Mouse (Mus musculus): ENCODE data around the gene Asic3. TPM values are rescaled to one million over a fixed set of nuclear protein-coding genes. Genes with fewer than 3 reads are reported as not detected.

The Asic3 gene
- polyA plus RNA-seq, 1 experiment: not detected

DNA sequence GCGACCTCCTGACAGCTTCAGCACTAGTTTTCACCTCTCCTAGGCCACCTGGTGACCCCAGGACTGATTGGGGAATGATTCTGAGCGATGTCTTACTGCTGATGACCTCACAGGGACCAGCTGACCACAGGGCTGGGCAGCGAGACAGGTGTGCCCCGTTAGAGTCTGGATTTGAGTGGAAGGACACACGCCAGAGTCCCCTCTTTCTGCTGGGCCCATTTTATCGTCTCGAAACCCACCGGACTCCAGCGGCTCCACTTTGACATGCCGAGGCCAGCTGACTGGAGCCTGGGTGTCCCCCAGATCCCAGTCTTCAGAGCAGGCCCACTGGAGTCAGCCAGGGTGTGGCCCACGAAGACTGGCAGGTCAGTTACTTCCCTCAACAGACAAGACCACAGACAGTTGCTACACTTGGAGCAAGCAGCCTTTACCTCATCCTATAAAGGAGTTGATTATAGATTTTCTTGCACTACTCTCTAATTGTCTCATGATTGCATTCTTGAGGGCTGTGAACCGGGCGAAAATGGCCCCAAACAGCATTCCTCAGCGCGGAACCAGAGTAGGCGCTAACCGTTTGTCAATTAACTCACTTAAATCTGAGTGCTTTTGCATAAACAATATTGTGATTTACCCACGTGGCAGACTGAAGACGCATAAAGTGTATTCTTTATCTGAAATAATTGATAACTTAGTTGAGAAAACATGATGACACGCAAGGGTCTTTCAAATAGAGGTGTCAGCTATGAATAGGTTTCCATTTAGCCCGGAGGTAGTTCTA lies 11.0 kb downstream of the Asic3 start:
- Histone ChIP-seq H3K27ac (replicated peaks; ENCODE audit: low read depth, low read length) (peak overlapping the region; percentile 99), H3K4me1 (ENCODE audit: control insufficient read depth, insufficient read depth, insufficient read length, low read length) (0 out of 2 replicates have a peak, but pooled peaks cover 6% of the 10 kb centered on the region), H3K4me3 (ENCODE audit: insufficient read depth, low read depth, low read length) (peak overlapping the region; percentile 89)

DNA sequence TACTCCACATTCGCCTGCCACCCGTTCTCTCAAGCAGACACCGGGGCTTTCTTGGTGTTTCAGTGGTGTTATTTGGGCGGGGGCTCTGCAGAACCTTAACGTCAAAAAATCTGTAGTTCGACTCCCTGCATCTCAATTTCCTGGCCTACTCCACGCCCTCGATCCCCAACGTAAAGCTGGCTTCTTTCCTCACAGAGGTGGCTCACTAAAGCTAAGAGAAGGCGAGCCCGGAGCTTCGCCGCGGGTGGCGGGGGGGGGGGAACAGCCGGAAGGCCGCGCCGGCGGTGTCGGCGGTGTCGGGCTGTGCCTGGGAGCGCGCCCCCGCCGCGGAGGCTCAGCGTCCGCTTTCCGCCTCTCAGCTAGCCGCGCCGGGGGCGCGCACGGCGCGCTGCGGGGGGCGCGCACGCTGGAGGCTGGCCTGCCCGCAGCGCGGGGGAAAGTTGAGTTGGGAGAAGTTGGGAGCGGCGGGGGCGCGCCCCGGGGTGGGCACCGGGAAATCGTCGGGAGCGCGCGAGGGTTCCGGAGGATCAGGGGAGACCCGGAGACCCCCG lies 11.7 kb downstream of the Asic3 start:
- H3K4me1 ChIP-seq (ENCODE audit: control insufficient read depth, insufficient read depth, insufficient read length, low read length): 0 out of 2 replicates have a peak, but pooled peaks cover 6% of the 10 kb centered on the region
- H3K4me3 ChIP-seq (ENCODE audit: insufficient read depth, low read depth, low read length): peak overlapping the region; percentile 89

DNA sequence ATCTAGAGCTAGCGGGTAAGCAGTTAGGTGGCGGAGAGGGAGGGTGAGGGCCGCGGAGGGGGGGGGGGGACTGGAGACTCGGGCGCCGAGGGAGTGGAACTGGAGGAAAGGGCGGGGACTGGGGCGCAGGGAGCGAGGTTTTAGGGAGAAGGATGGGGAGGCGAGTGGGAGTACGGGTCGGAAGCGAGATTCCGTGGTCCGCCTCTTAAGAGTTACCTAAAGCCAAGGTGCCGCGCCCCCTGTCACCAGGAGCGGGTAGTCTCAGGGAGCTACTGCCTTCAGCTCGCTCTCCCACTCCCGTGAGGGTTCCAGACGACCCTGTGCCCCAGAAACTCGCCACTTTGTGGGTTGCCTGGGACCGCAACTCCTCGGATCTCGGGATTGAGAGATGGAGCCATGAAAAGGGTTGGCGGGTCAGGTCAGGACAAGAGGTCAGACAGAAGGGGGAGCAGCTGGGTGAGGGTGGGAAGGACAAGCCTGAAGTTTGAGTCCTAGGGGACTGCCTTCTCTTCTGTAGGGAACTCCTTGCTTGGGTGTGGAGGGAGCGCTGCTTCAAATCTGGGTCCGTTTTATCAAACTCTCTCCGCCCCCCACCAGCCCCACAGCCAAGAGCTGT lies 12.3 kb downstream of the Asic3 start:
- peak overlapping the region; percentile 56 for H3K27ac ChIP-seq (replicated peaks; ENCODE audit: low read depth, low read length)
- H3K4me1 ChIP-seq (ENCODE audit: control insufficient read depth, insufficient read depth, insufficient read length, low read length): 0 out of 2 replicates have a peak, but pooled peaks cover 6% of the 10 kb centered on the region
- peak overlapping the region; percentile 89 for H3K4me3 ChIP-seq (ENCODE audit: insufficient read depth, low read depth, low read length)

More for the DNA sequence above, 11.7 kb downstream of the Asic3 start:
- peak overlapping the region; percentile 99 for H3K27ac ChIP-seq (replicated peaks; ENCODE audit: low read depth, low read length)

GRCm38 (mm10) chr5:24426037-24426432 lies 12.8 kb downstream of the Asic3 start:
- Histone ChIP-seq H3K4me3 (ENCODE audit: insufficient read depth, low read depth, low read length) (peak overlapping the region; percentile 89), H3K4me1 (ENCODE audit: control insufficient read depth, insufficient read depth, insufficient read length, low read length) (0 out of 2 replicates have a peak, but pooled peaks cover 6% of the 10 kb centered on the region), H3K27ac (replicated peaks; ENCODE audit: low read depth, low read length) (no peak overlapping the region)

DNA sequence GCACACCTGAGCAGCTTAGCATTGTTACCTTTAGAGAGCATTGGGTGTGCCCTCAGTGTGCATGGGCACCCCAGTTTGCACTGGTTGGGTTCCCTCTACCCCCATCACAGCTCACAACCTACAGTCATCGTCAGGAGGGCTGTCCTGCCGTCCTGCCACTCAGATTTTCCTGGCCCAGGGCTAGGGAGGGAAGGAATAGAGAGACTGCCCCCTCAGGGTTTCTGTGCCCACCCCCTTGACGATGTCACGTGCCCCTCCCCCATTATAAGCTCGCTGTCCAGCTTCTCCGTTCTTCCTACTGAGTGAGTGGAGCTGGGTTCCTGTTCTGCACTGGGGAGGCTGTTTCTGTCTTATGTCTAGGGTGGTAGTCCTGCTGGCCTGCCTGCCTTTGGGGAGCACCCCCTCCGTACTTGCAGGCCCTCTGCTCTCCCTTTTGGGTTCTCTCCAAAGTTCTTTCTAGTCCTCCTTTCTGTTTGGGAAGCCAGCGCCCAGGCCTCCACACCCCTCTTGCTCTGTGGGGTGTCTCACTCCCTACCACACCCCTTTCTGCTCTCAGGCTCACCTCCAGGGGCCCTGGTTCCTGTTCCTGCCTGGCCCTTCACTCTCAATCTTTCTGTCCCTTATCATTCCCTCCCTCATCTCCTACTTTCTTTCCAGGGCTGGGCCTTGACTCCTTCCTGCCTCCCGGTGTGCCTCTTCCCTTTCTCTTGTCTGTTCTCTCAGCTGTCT lies 13.5 kb downstream of the Asic3 start:
- H3K4me3 ChIP-seq (ENCODE audit: insufficient read depth, low read depth, low read length): peak overlapping the region; percentile 89; the same call in 1 of the 2 replicates
- 0 out of 2 replicates have a peak, but pooled peaks cover 6% of the 10 kb centered on the region for H3K4me1 ChIP-seq (ENCODE audit: control insufficient read depth, insufficient read depth, insufficient read length, low read length)
- H3K27ac ChIP-seq (replicated peaks; ENCODE audit: low read depth, low read length): no peak overlapping the region

GRCm38 (mm10) chr5:24427285-24427633 lies 14.1 kb downstream of the Asic3 start:
- no peak overlapping the region for H3K27ac ChIP-seq (replicated peaks; ENCODE audit: low read depth, low read length)
- 0 out of 2 replicates have a peak, but pooled peaks cover 6% of the 10 kb centered on the region for H3K4me1 ChIP-seq (ENCODE audit: control insufficient read depth, insufficient read depth, insufficient read length, low read length)
- no peak overlapping the region for H3K4me3 ChIP-seq (ENCODE audit: insufficient read depth, low read depth, low read length)

DNA sequence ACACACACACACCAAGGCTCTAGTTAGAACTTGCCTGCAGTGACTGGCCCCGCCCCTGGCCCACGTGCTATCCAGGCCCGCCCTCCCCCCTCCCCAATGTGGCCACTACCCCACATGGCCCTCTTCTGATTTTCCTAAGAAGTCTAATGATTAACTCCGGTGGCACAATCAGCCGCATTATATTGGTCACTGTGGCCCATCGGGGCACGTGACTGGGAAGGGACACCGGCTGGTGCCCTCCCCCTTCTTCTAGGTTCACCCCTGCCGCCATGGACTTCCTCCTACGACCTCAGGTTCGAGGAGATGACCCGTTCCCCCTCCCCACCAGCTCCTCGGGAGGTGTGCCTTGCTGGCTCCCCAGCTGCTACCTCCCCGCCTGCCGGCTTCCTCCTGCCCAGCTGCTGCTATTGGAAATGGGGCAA lies 14.8 kb downstream of the Asic3 start:
- Histone ChIP-seq H3K4me3 (ENCODE audit: insufficient read depth, low read depth, low read length) (no peak overlapping the region), H3K4me1 (ENCODE audit: control insufficient read depth, insufficient read depth, insufficient read length, low read length) (0 out of 2 replicates have a peak, but pooled peaks cover 6% of the 10 kb centered on the region), H3K27ac (replicated peaks; ENCODE audit: low read depth, low read length) (no peak overlapping the region)

DNA sequence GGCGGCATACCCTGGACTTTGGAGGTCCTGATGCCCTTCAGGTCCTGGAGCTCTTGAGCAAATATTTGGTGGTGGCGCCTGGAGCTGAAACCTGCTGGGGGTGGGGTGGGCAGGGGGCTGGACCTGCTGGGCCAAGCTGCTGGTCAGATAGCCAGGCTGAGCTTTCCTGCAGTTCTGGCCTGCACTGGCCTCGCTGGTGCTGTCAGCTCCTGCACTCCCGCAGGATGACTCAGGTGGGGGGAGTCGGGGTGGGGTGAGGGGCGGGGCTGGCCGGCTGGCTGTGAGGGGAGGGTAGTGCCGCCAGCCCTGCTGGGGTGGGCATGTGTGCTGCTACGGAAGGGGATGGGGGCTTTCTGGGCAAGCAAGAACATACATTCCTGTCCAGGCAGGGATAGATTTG lies 15.4 kb downstream of the Asic3 start:
- H3K27ac ChIP-seq (replicated peaks; ENCODE audit: low read depth, low read length): no peak overlapping the region
- 0 out of 2 replicates have a peak, but pooled peaks cover 6% of the 10 kb centered on the region for H3K4me1 ChIP-seq (ENCODE audit: control insufficient read depth, insufficient read depth, insufficient read length, low read length)
- no peak overlapping the region for H3K4me3 ChIP-seq (ENCODE audit: insufficient read depth, low read depth, low read length)

GRCm38 (mm10) chr5:24433993-24434392 lies 20.8 kb downstream of the Asic3 start:
- Histone ChIP-seq H3K27ac (replicated peaks; ENCODE audit: low read depth, low read length) (no peak overlapping the region), H3K4me1 (ENCODE audit: control insufficient read depth, insufficient read depth, insufficient read length, low read length) (no peaks in the 10 kb centered on the region), H3K4me3 (ENCODE audit: insufficient read depth, low read depth, low read length) (no peak overlapping the region)

DNA sequence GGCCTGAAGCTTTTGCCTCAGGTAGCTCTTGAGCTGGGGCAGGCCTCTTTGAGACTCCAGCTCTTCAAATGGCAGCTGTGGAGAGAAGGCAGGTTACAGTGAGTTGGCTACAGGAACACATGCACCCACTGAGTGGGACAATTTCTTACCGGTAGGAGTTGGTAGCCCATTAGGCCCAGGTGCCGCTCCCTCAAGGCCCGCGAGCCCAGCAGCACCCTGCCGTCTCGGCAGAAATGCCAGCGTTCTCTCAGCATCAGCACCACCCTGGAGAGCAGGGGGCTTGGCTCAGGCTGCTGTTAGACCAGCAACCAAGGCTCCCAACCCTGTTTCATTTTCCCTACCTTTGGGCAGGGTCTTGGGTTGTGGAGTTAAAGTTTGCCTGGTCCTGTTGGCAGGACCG lies 28.0 kb downstream of the Asic3 start:
- Histone ChIP-seq H3K4me1 (ENCODE audit: control insufficient read depth, insufficient read depth, insufficient read length, low read length) (peaks cover 17% of the 10 kb centered on the region; the same call in 1 of the 2 replicates), H3K27ac (replicated peaks; ENCODE audit: low read depth, low read length) (no peak overlapping the region), H3K4me3 (ENCODE audit: insufficient read depth, low read depth, low read length) (no peak overlapping the region)

DNA sequence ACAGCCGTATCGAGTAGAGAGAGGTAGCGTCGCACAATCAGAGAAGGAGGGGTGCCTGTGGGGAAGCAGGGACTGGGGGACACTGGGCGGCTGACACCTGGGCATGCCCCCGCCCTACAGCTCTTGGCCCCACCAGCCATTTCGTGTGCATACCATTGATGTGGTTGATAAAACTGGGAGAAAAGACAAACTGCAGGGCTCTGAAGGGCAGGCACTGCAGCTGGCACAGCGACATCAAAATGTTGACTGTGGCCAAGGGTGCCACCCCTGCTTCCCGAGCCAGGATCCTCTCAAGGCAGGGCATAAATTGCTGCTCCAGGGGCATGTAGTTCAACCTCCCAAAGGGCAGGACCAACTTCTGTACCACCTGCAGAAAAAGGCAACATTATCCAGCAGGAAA lies 28.8 kb downstream of the Asic3 start:
- H3K27ac ChIP-seq (replicated peaks; ENCODE audit: low read depth, low read length): no peak overlapping the region
- H3K4me3 ChIP-seq (ENCODE audit: insufficient read depth, low read depth, low read length): no peak overlapping the region
- H3K4me1 ChIP-seq (ENCODE audit: control insufficient read depth, insufficient read depth, insufficient read length, low read length): peaks cover 17% of the 10 kb centered on the region; the same call in 1 of the 2 replicates

- Histone ChIP-seq H3K4me3 (ENCODE audit: insufficient read depth, low read depth, low read length) (no peak overlapping the region), H3K27ac (replicated peaks; ENCODE audit: low read depth, low read length) (no peak overlapping the region), H3K4me1 (ENCODE audit: control insufficient read depth, insufficient read depth, insufficient read length, low read length) (peaks cover 19% of the 10 kb centered on the region; the same call in 1 of the 2 replicates)
Observed at GRCm38 (mm10) chr5:24443204-24443603, 30.0 kb downstream of the Asic3 start.

DNA sequence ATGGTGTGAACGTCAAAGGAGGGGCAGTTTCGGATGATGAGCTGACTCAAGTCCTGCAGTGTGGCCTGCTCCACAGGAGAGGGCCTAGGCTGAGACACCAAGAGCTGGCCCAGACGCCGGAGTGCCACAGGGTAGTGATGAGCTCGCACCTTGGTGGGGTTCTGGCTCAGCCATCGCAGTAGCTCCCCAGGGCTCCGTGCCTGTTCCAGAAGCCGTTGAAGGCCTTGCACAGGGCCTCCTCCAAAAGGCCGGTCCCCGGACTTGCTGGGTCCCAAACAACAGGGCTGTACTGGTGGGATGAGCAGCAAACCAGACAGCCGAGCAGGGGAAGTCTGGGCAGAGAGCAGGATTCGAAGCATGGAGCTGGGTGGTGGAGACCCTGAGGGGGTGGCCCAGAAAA lies 30.7 kb downstream of the Asic3 start:
- Histone ChIP-seq H3K4me3 (ENCODE audit: insufficient read depth, low read depth, low read length) (peak overlapping the region; percentile 99), H3K4me1 (ENCODE audit: control insufficient read depth, insufficient read depth, insufficient read length, low read length) (peaks cover 19% of the 10 kb centered on the region; the same call in 1 of the 2 replicates), H3K27ac (replicated peaks; ENCODE audit: low read depth, low read length) (no peak overlapping the region; the same call in 1 of the 2 replicates)

DNA sequence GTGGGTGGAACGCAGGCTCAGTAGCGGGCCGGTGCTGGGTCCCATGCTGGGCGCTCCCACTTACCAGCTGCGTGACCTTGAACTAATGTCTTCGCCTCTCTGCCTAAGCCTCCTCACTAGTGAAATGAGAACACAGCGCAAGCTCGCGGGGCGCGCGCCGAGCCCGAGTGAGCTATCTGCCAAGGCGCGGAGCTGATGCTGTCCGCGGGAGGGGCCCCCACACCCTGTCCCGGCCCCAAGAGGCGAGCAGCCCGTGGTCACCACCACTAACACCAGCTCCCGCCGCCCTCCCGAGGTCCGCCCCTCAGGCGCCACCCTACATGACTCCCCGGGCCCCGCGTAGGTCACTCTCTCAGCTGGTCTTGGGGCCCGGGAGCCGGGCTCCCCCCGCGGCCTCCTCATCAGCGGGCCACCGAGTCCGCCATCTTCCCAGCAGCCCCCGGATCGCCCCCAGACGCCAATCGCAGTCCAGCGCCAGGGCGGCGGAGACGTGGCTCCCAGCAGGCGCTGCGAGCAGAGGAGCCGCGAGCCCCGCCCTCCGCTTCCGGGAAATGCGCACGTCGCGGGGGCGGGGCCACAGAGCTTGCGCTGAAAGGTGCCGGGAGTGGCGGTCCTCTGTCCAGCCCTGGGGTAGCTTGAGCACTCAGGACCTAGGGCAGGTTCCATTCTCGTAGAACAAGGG lies 31.7 kb downstream of the Asic3 start, which contains the start of gene Fastk:
Fastk (minus strand) TSS at position 542 of the 682 bp plus-strand sequence.
- H3K27ac ChIP-seq (replicated peaks; ENCODE audit: low read depth, low read length): peak within 1 kb of the TSS; percentile 98
- H3K4me1 ChIP-seq (ENCODE audit: control insufficient read depth, insufficient read depth, insufficient read length, low read length): peaks cover 19% of the 10 kb centered on the region; the same call in 1 of the 2 replicates
- H3K4me3 ChIP-seq (ENCODE audit: insufficient read depth, low read depth, low read length): peak within 1 kb of the TSS; percentile 99
